Mouse (Mus musculus): ENCODE results near the gene Arhgap29.

DNA sequence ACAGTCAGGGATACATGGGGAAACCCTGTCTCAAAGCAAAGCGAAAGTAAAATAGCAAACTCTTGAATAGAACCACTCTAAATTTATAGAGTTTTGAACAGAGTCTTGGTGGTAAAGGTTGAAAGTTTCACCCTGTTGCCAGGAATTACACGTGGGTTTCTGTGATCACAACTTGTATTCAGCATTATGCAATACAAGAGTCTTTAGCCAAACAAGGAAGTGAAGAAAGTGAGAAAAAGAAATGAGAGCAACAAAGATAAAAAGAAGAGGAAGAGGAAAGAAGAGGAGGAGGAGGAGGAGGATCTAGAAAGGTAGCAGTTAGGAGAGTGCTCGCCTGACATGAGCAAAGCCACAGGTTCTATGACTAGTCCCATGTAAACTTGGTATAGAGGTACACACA lies 70.0 kb downstream of the Arhgap29 start:
- no peak for TF ChIP-seq TAL1 (IDR thresholded peaks at IDR 0.05; ENCODE audit: low read length)
- TF ChIP-seq GATA1 (IDR thresholded peaks at IDR 0.05; ENCODE audit: low read length) = no peak

Data from erythroblast, embryonic 14.5 days (primary cell).